ENCODE assay signal across 8 mouse cellular contexts in the genomic region with DNA sequence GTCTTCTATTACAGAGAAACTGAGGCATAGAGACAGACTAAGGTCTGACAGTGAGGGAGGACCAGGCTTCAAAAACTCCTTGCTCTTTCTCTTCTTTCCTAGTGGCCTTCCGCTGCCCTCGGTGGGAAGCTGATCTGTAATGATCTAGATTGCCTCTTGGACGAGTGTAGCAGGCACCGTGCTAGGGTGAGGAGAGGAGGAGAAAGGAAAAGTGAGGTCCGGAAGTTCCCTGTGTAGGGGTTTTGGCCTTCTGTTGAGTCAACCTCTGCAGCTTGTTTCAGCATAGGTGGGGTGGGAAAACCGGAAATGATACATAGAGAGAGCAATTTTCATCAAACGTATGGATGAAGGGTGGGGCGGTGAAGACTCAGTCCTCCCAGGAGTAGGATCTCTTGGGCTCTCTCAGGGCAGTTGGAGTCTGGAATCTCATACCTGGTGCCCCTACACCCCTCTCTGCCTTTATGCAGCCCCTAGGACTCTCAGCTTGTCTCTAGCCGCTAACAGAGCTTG. TPM values are rescaled to one million over a fixed set of nuclear protein-coding genes. Genes with fewer than 3 reads are reported as not detected.
A peak's percentile ranks its signal among the peaks of the same experiment; 100 is the strongest.
DNase-seq lines count a peak whose midpoint lies in the region; ATAC-seq and TF ChIP-seq lines count a peak whose summit lies in the region.

No protein-coding gene starts in this region.

- no peak for ATAC-seq in intestine, embryonic 16.5 days
- ATAC-seq in stomach, embryonic 16.5 days (ENCODE audit: insufficient read depth, low FRiP score), result no peak

- H3K27ac ChIP-seq in heart, embryonic 10.5 days, result no peak overlapping the region
- peak overlapping the region; percentile 100 for H3K27ac ChIP-seq in spleen, adult 2 months (ENCODE audit: insufficient read depth, low read length)
- no peak overlapping the region for H3K27ac ChIP-seq in intestine, embryonic 16.5 days (ENCODE audit: low read length)
- H3K27ac ChIP-seq in stomach, embryonic 16.5 days (ENCODE audit: low read length), result no peak overlapping the region

- 54% methylated on average over 9 of the region's 9 CpGs for whole genome bisulfite sequencing in heart, embryonic 10.5 days
- 14% methylated on average over 9 of the region's 9 CpGs for WGBS in spleen, adult 2 months
- 64% methylated on average over 9 of the region's 9 CpGs for WGBS in intestine, embryonic 16.5 days
- 65% methylated on average over 9 of the region's 9 CpGs for WGBS in stomach, embryonic 16.5 days

- peaks cover 21% of the 10 kb centered on the region for H3K4me1 ChIP-seq in heart, embryonic 10.5 days
- H3K4me1 ChIP-seq in spleen, adult 2 months (ENCODE audit: control insufficient read depth, insufficient read depth, insufficient read length), result peaks cover 15% of the 10 kb centered on the region
- peaks cover 6% of the 10 kb centered on the region; the same call in 1 of the 2 replicates for H3K4me1 ChIP-seq in intestine, embryonic 16.5 days (ENCODE audit: control insufficient read depth, insufficient read depth, low read length)
- H3K4me1 ChIP-seq in stomach, embryonic 16.5 days (ENCODE audit: control insufficient read depth, insufficient read depth, low read length), result peaks cover 6% of the 10 kb centered on the region

- H3K9me3 ChIP-seq in heart, embryonic 10.5 days, result no peaks in the 10 kb centered on the region
- no peaks in the 10 kb centered on the region for H3K9me3 ChIP-seq in intestine, embryonic 16.5 days (ENCODE audit: control insufficient read depth, low read length)
- no peaks in the 10 kb centered on the region for H3K9me3 ChIP-seq in stomach, embryonic 16.5 days (replicated peaks; ENCODE audit: control insufficient read depth, low read length)

- no peaks in the 10 kb centered on the region; the same call in 1 of the 2 replicates for H3K36me3 ChIP-seq in heart, embryonic 10.5 days
- H3K36me3 ChIP-seq in spleen, adult 2 months (ENCODE audit: control insufficient read depth, insufficient read depth, low read length), result peaks cover 1% of the 10 kb centered on the region; the same call in 1 of the 2 replicates
- H3K36me3 ChIP-seq in intestine, embryonic 16.5 days (ENCODE audit: control insufficient read depth, insufficient read depth, low read length), result no peaks in the 10 kb centered on the region
- H3K36me3 ChIP-seq in stomach, embryonic 16.5 days (ENCODE audit: control insufficient read depth, insufficient read depth, low read length), result no peaks in the 10 kb centered on the region

- peaks cover 28% of the 10 kb centered on the region for H3K27me3 ChIP-seq in heart, embryonic 10.5 days (ENCODE audit: insufficient read depth, poor library complexity, severe bottlenecking)
- no peaks in the 10 kb centered on the region for H3K27me3 ChIP-seq in spleen, adult 2 months (ENCODE audit: control insufficient read depth, insufficient read depth, low read length)
- peaks cover 15% of the 10 kb centered on the region; the same call in 1 of the 2 replicates for H3K27me3 ChIP-seq in intestine, embryonic 16.5 days (replicated peaks; ENCODE audit: control insufficient read depth, insufficient read depth, low read length)
- peaks cover 20% of the 10 kb centered on the region for H3K27me3 ChIP-seq in stomach, embryonic 16.5 days (ENCODE audit: control insufficient read depth, insufficient read depth, low read length)

- intact Hi-C loops in heart, postnatal 10 days (cut with DNase I), result loop anchor here (1.0 kb wide), 1 partner anchor 162 kb away; a partner anchor contains a TSS

- TF ChIP-seq CTCF in spleen, adult 2 months (IDR thresholded peaks at IDR 0.05; ENCODE audit: extremely low read depth, insufficient read depth, insufficient read length, insufficient replicate concordance), result no peak

- TF ChIP-seq POLR2A in spleen, adult 2 months (IDR thresholded peaks at IDR 0.05; ENCODE audit: low read depth, low read length), result no peak

- DNase-seq in heart, embryonic 10.5 days (ENCODE audit: low spot score), result no peak
- DNase-seq in heart, postnatal 10 days, result no peak
- no peak for DNase-seq in spleen, adult 2 months (ENCODE audit: low read depth in 1 of 2, low spot score in 2 of 2)
- no peak for DNase-seq in spleen, postnatal 10 days (ENCODE audit: low spot score in 2 of 2)
- DNase-seq in adrenal gland, postnatal 4 days (ENCODE audit: low spot score in 2 of 2), result no peak
- DNase-seq in urinary bladder, postnatal 25 days (ENCODE audit: low spot score), result no peak

- H3K4me3 ChIP-seq in heart, embryonic 10.5 days, result peak overlapping the region; percentile 75; the same call in 1 of the 2 replicates
- H3K4me3 ChIP-seq in spleen, adult 2 months (ENCODE audit: extremely low read depth, insufficient read depth, insufficient read length), result peak overlapping the region; percentile 89
- H3K4me3 ChIP-seq in intestine, embryonic 16.5 days (ENCODE audit: low read length), result peak overlapping the region; percentile 71
- H3K4me3 ChIP-seq in stomach, embryonic 16.5 days (replicated peaks; ENCODE audit: low read length), result peak overlapping the region; percentile 65

- H3K9ac ChIP-seq in intestine, embryonic 16.5 days (ENCODE audit: low read depth, low read length), result 0 out of 2 replicates have a peak overlapping the region, but pooled peaks have one; percentile 76
- H3K9ac ChIP-seq in stomach, embryonic 16.5 days (ENCODE audit: low read length), result peak overlapping the region; percentile 70; the same call in 1 of the 2 replicates

- H3K4me2 ChIP-seq in intestine, embryonic 16.5 days (ENCODE audit: low read depth, low read length), result peak overlapping the region; percentile 88
- peak overlapping the region; percentile 85; the same call in 1 of the 2 replicates for H3K4me2 ChIP-seq in stomach, embryonic 16.5 days (ENCODE audit: low read depth, low read length)

RNA-seq across cellular contexts. Expression of a gene that starts 1.5 kb away (rescaled TPM):
- polyA plus RNA-seq in heart, embryonic 10.5 days (2016; fragmentation: Nextera tagmentation; extraction: Ambion mirVana), result 5.3 and 6.7 TPM in 2 replicates
- 10 to 100 TPM; 13.8 to 15.2 TPM for total RNA-seq in heart, postnatal 10 days (2021)
- polyA plus RNA-seq in spleen, adult 2 months (2012; rRNA removed), result 29.6 and 39.6 TPM in 2 replicates
- polyA plus RNA-seq in intestine, embryonic 16.5 days (2015; fragmentation: Nextera tagmentation; extraction: Ambion mirVana), result 4.1 and 4.8 TPM in 2 replicates
- 4.8 and 4.9 TPM in 2 replicates for polyA plus RNA-seq in stomach, embryonic 16.5 days (2015; fragmentation: Nextera tagmentation; extraction: Ambion mirVana)
- 1 to 10 TPM; 6.0 to 8.4 TPM for total RNA-seq in adrenal gland, postnatal 4 days (2021)

RNA-seq across cellular contexts. Expression of a gene that starts 34.5 kb away (rescaled TPM):
- 1.6 and 2.3 TPM in 2 replicates for polyA plus RNA-seq in heart, embryonic 10.5 days (2016; fragmentation: Nextera tagmentation; extraction: Ambion mirVana)
- total RNA-seq in heart, postnatal 10 days (2021), result 1 to 10 TPM; 3.2 to 6.1 TPM
- 66.0 and 80.9 TPM in 2 replicates for polyA plus RNA-seq in spleen, adult 2 months (2012; rRNA removed)
- 29.6 and 31.0 TPM in 2 replicates for polyA plus RNA-seq in intestine, embryonic 16.5 days (2015; fragmentation: Nextera tagmentation; extraction: Ambion mirVana)
- 19.6 and 21.4 TPM in 2 replicates for polyA plus RNA-seq in stomach, embryonic 16.5 days (2015; fragmentation: Nextera tagmentation; extraction: Ambion mirVana)
- 10 to 100 TPM in 1 of 2 experiments, 1 to 10 TPM in 1; 8.0 to 10.4 TPM for total RNA-seq in adrenal gland, postnatal 4 days (2021)

RNA-seq across cellular contexts. Expression of a gene that starts 60.0 kb away (rescaled TPM):
- 46.7 and 52.1 TPM in 2 replicates for polyA plus RNA-seq in heart, embryonic 10.5 days (2016; fragmentation: Nextera tagmentation; extraction: Ambion mirVana)
- total RNA-seq in heart, postnatal 10 days (2021), result 10 to 100 TPM; 63.2 to 66.8 TPM
- polyA plus RNA-seq in spleen, adult 2 months (2012; rRNA removed), result 25.9 and 29.8 TPM in 2 replicates
- 33.3 and 33.8 TPM in 2 replicates for polyA plus RNA-seq in intestine, embryonic 16.5 days (2015; fragmentation: Nextera tagmentation; extraction: Ambion mirVana)
- 40.6 and 41.1 TPM in 2 replicates for polyA plus RNA-seq in stomach, embryonic 16.5 days (2015; fragmentation: Nextera tagmentation; extraction: Ambion mirVana)
- total RNA-seq in adrenal gland, postnatal 4 days (2021), result 100 to 1,000 TPM; 107 to 113 TPM
